In genomic region chr4:136177612-136178474, GRCm38 (mm10) we compare ENCODE assay signal across 8 mouse cellular contexts. TPM values are rescaled to one million over a fixed set of nuclear protein-coding genes. Genes with fewer than 3 reads are reported as not detected.
DNase-seq lines count a peak whose midpoint lies in the region; ATAC-seq lines count a peak whose summit lies in the region.

No protein-coding gene starts in this region.

- H3K9ac ChIP-seq in heart, embryonic 16.5 days (ENCODE audit: low read length), result peak overlapping the region; percentile 28; the same call in 1 of the 2 replicates
- H3K9ac ChIP-seq in midbrain, embryonic 12.5 days (replicated peaks), result no peak overlapping the region

- H3K4me2 ChIP-seq in heart, embryonic 16.5 days (ENCODE audit: low read depth, low read length), result peak overlapping the region; percentile 7
- peak overlapping the region; percentile 8; the same call in 1 of the 2 replicates for H3K4me2 ChIP-seq in midbrain, embryonic 12.5 days (replicated peaks)

- no peaks in the 10 kb centered on the region for H3K27me3 ChIP-seq in heart, embryonic 16.5 days (ENCODE audit: control insufficient read depth, insufficient read depth, low read length)
- 0 out of 2 replicates have a peak, but pooled peaks cover 8% of the 10 kb centered on the region for H3K27me3 ChIP-seq in limb, embryonic 10.5 days (ENCODE audit: low read depth, poor library complexity, severe bottlenecking)
- H3K27me3 ChIP-seq in midbrain, embryonic 12.5 days, result peaks cover 3% of the 10 kb centered on the region; the same call in 1 of the 2 replicates

- DNase-seq in kidney, adult 18-20 months, result peak; percentile 52
- DNase-seq in kidney, adult 9 months, result no peak
- peak; percentile 94 for DNase-seq in c-Kit-positive CD71-positive TER-119-positive erythroid progenitor cells, embryonic 14.5 days (ENCODE audit: low spot score)
- DNase-seq in limb, embryonic 10.5 days (ENCODE audit: low spot score), result no peak
- peak; percentile 86 to 91 for DNase-seq in thymus, postnatal 36 days
- DNase-seq in yolk sac, embryonic 10.5 days (ENCODE audit: low spot score), result no peak

- H3K27ac ChIP-seq in heart, embryonic 16.5 days (ENCODE audit: low read length), result peak overlapping the region; percentile 19
- peak overlapping the region; percentile 56; the same call in 1 of the 2 replicates for H3K27ac ChIP-seq in limb, embryonic 10.5 days
- peak overlapping the region; percentile 63 for H3K27ac ChIP-seq in midbrain, embryonic 12.5 days (replicated peaks)

- no peaks in the 10 kb centered on the region for H3K36me3 ChIP-seq in heart, embryonic 16.5 days (ENCODE audit: control insufficient read depth, insufficient read depth)
- peaks cover 24% of the 10 kb centered on the region; the same call in 1 of the 2 replicates for H3K36me3 ChIP-seq in limb, embryonic 10.5 days
- no peaks in the 10 kb centered on the region for H3K36me3 ChIP-seq in midbrain, embryonic 12.5 days

- no peak overlapping the region for H3K4me3 ChIP-seq in heart, embryonic 16.5 days (ENCODE audit: low read length)
- H3K4me3 ChIP-seq in limb, embryonic 10.5 days, result 0 out of 2 replicates have a peak overlapping the region, but pooled peaks have one; percentile 3
- no peak overlapping the region for H3K4me3 ChIP-seq in midbrain, embryonic 12.5 days

- no peaks in the 10 kb centered on the region for H3K9me3 ChIP-seq in heart, embryonic 16.5 days (replicated peaks; ENCODE audit: control insufficient read depth, low read length)
- H3K9me3 ChIP-seq in limb, embryonic 10.5 days (replicated peaks), result no peaks in the 10 kb centered on the region
- no peaks in the 10 kb centered on the region for H3K9me3 ChIP-seq in midbrain, embryonic 12.5 days

- peak; percentile 8; the same call in 1 of the 2 replicates for ATAC-seq in heart, embryonic 16.5 days (replicated peaks; ENCODE audit: extremely low read depth, insufficient read depth, low FRiP score)
- ATAC-seq in midbrain, embryonic 12.5 days (ENCODE audit: low FRiP score, low read depth), result peak; percentile 23; the same call in 1 of the 2 replicates

- peaks cover 61% of the 10 kb centered on the region for H3K4me1 ChIP-seq in heart, embryonic 16.5 days (ENCODE audit: control insufficient read depth, insufficient read depth, low read length)
- H3K4me1 ChIP-seq in limb, embryonic 10.5 days, result peaks cover 76% of the 10 kb centered on the region
- H3K4me1 ChIP-seq in midbrain, embryonic 12.5 days, result peaks cover 72% of the 10 kb centered on the region

- 42% methylated on average over 11 of the region's 11 CpGs for WGBS in heart, embryonic 16.5 days
- 79% methylated on average over 11 of the region's 11 CpGs for WGBS in limb, embryonic 10.5 days
- WGBS in midbrain, embryonic 12.5 days, result 58% methylated on average over 11 of the region's 11 CpGs

RNA-seq across cellular contexts. Expression of gene E2f2, which starts 5.6 kb away (rescaled TPM):
- 8.6 and 11.0 TPM in 2 replicates for polyA plus RNA-seq in heart, embryonic 16.5 days (2015; fragmentation: Nextera tagmentation; extraction: Ambion mirVana)
- polyA plus RNA-seq in limb, embryonic 10.5 days (2016; fragmentation: Nextera tagmentation; extraction: Ambion mirVana), result 6.4 and 7.3 TPM in 2 replicates
- 10.0 and 10.7 TPM in 2 replicates for polyA plus RNA-seq in midbrain, embryonic 12.5 days (2016; fragmentation: Nextera tagmentation; extraction: Ambion mirVana)

RNA-seq across cellular contexts. Expression of gene Asap3, which starts 28.3 kb away (rescaled TPM):
- polyA plus RNA-seq in heart, embryonic 16.5 days (2015; fragmentation: Nextera tagmentation; extraction: Ambion mirVana), result 2.8 and 3.8 TPM in 2 replicates
- polyA plus RNA-seq in limb, embryonic 10.5 days (2016; fragmentation: Nextera tagmentation; extraction: Ambion mirVana), result 2.3 and 3.7 TPM in 2 replicates
- 8.2 and 8.9 TPM in 2 replicates for polyA plus RNA-seq in midbrain, embryonic 12.5 days (2016; fragmentation: Nextera tagmentation; extraction: Ambion mirVana)

RNA-seq across cellular contexts. Expression of gene Id3, which starts 34.5 kb away (rescaled TPM):
- 218 and 262 TPM in 2 replicates for polyA plus RNA-seq in heart, embryonic 16.5 days (2015; fragmentation: Nextera tagmentation; extraction: Ambion mirVana)
- 375 and 475 TPM in 2 replicates for polyA plus RNA-seq in limb, embryonic 10.5 days (2016; fragmentation: Nextera tagmentation; extraction: Ambion mirVana)
- 355 and 390 TPM in 2 replicates for polyA plus RNA-seq in midbrain, embryonic 12.5 days (2016; fragmentation: Nextera tagmentation; extraction: Ambion mirVana)

Comparison
In these comparisons a context has a peak if more than half of its experiments do, and no peak if none do; other contexts are left out.
1. DNase-seq: peak in kidney, adult 18-20 months (single experiment), c-Kit-positive CD71-positive TER-119-positive erythroid progenitor cells, embryonic 14.5 days (single experiment) and thymus, postnatal 36 days (2 of 2); none in kidney, adult 9 months (single experiment), limb, embryonic 10.5 days (single experiment) and yolk sac, embryonic 10.5 days (single experiment).
2. Peak in every context shown above with its lines, with median percentiles within 50 percentile points of each other: H3K27ac ChIP-seq.